Mouse (Mus musculus): ENCODE measurements at regions not wholly inside any gene's neighbourhood (a gene's known extent, or its start where the extent isn't known, plus 50 kb on each side); places are given as distances from the start of the nearest gene placed in this dataset.

GRCm38 (mm10) chr11:117036977-117037376 is 78.0 kb upstream of the Sec14l1 start:
- no peak for DNase-seq (ENCODE audit: low spot score in 2 of 2)

DNA sequence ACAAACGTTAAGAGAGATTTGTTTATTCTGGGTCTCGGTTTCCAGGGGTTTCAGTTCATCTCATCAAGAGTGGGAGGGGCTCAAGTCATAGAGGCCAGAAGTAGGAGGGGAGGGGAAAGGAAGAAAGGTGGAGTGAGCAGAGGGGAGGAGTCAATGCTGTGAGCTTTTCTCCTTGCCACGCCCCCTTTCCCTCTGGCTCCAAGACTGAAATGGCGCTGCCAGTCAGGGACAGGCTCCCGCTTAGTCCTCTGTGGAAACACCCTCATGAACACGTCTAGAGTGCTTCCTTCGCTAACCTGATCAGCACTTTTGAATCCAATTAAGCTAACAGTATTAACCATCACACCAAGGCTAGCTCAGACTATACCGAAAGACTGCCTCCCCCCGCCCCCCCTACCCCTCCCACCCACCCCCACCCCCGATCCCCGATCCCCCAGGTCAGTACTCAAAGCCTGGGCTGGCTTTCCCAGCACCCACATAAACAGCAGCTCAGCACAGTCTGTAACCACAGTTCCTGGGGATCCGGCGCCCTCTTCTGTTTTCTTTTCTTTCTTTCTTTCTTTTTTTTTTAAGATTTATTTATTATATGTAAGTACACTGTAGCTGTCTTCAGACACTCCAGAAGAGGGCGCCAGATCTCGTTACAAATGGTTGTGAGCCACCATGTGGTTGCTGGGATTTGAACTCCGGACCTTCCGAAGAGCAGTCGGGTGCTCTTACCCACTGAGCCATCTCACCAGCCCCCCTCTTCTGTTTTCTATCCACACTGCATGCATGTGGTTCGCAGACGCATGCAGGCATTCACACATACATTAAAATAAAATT is 76.5 kb upstream of the Sec14l1 start:
- no peak for DNase-seq (ENCODE audit: low spot score in 2 of 2)

DNA sequence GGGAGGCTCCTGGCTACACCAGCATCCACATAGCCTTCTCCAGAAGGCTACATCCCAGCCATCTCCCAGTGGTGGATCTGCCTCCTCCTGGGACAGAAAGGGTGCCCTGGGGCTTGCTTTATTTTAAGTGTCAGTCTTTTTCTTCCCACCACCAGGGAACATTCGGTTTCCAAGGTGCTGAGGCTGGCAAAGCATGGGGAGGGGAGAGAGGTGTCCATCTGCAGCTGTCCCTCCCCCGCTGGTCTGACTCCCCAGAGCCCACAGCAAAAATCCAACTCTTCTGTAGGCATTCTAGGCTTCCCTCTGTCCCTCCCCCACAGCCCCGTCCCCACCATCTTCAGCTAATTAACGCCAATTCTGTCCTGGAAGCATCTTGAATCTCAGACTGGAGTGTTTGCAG is 74.1 kb upstream of the Sec14l1 start:
- DNase-seq (ENCODE audit: low spot score in 2 of 2) = no peak

- DNase-seq (ENCODE audit: low spot score in 2 of 2) = no peak
These were observed 72.6 kb upstream of the Sec14l1 start for GRCm38 (mm10) chr11:117042336-117042735.

DNA sequence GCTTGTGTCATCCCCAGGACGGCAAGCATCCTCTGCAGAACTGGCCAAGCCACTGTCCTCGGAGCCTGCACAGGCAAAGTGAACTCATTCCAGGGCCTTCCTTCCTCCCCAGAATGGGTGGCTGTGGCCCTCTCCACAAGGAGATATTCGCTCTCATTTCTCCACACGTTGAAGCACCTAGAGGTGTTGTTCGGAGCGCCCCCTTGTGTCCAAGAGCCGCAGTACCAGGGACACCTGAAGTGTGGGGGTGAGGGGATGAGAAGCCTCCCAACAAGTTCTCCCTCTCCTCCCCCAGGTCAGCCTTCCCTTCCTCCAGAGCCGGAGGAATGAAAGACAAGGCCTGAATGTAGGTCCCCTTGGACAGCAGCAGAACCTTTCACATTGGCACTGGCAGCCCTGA is 71.4 kb upstream of the Sec14l1 start:
- peak in 1 of 2 experiments; percentile 83 for DNase-seq (ENCODE audit: low spot score in 2 of 2)

DNA sequence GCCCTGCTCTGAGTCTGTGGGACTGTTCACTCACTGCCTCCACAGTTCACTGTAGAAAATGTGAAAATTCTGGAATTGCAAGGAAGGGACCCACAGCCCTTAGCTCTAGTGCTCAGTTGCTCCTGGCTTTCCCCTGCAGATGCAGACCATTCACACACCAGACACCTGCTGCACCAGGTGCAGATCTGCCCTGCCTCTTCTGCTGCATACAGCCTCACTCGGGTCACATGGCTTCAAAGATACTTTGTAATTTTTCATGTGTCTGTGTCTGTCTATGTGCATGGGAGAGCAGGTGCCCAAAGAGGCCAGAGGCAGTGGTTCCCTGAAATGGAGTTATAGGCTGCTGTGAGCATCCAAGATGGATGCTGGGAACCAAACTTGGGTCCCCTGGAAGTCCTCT is 70.2 kb upstream of the Sec14l1 start:
- no peak for DNase-seq (ENCODE audit: low spot score in 2 of 2)

DNA sequence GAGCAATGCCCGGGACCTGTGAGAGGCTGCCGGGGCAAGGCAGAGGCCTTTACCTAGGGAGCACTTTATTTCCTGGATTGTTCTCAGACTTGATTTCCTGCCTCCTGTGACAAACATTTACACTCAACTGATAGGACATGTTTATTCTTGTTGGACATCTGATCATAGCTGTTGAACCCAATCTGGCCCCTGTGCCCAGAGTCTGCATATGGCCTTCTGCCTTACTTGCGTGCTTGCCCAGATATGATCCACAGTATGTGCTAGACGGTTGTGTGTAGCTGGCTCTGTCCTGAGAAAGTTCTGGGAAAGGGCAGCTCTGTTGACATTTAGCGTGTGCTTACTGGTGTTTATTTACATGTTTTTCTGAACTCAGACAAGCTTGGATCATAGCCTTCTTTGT is 68.3 kb upstream of the Sec14l1 start:
- no peak for DNase-seq (ENCODE audit: low spot score in 2 of 2)

DNA sequence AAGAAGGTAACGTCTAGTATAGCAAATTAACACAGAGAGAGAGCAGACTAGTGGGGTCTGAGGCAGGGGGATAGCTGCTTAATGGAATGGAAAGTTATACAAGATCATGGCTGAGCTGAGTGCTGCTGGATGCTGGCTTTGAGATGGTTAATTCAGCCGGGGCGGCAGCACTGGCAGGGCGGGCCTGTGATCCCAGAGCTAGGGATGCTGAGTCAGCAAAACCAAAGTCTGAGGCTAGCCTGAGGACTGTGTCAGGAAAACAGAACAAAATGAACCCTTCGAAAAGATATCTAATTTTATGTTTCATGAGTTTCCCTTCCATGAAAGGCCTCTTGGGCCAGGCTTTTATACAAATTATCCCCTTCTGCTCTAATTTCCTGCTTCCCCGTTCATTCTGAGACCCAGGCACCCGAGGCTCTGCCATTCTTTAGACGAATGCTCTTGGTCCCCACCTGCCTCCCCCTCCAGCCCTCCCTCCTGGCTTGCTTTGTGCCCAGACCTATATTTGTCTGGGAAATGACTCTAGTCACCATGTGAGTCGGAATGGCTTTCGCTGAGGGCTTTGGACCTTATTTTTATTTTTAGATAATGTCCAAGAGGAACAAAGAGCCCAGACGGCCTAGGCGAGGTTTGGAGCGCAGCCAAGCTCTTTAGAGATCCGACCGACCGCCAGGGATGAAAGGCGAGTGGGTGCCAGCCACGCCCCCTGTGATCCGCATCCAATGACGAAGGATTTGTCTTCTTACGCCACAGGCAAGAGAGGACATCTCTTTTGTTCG is 67.6 kb upstream of the Sec14l1 start:
- DNase-seq (ENCODE audit: low spot score in 2 of 2) = no peak

GRCm38 (mm10) chr11:117048911-117049310 is 66.1 kb upstream of the Sec14l1 start:
- DNase-seq (ENCODE audit: low spot score in 2 of 2) = no peak

DNA sequence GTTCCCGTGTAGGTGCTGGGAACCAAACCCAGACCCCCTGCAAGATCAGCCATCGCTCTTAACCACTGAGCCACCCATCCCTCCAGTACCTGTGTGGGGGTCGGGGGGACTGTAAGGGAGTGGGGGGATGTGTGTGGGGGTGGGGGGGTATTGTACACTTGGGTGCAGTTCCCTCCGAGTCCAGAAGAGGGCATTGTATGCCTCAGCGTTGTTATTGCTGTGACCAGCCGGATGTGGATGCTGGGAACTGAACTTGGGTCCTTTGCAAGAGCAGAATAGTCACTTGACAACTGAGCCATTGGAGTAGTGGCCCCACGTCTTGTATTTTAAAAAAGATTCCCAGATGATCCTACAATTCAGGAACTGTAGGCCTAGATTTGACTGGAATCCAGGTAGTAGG is 64.2 kb upstream of the Sec14l1 start:
- DNase-seq (ENCODE audit: low spot score in 2 of 2) = no peak

GRCm38 (mm10) chr11:117056958-117057357 is 58.0 kb upstream of the Sec14l1 start:
- peak in 1 of 2 experiments; percentile 89 for DNase-seq (ENCODE audit: low spot score in 2 of 2)

- peak in 1 of 2 experiments; percentile 61 for DNase-seq (ENCODE audit: low spot score in 2 of 2)
These were observed 57.5 kb upstream of the Sec14l1 start for GRCm38 (mm10) chr11:117057451-117057850.

DNA sequence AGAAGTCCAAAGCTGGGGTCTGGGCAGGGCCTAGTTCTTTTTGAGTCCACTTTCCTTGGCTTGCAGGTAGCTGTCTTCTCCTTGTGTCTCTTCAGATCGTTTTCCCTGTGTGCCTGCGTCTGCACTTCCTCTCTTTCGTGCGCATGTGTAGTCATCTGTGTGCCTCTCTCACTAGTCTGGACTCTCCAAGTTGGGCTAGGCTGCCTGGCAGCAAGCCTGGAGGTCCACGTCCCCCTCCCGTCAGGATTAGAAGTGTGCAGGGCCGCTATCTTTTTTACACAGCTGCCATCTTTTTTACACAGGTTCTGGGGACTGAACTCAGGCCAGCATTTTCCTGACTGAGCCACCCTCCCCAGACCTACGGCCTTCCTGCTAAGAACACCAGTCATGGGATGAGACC is 55.8 kb upstream of the Sec14l1 start:
- no peak for DNase-seq (ENCODE audit: low spot score in 2 of 2)

DNA sequence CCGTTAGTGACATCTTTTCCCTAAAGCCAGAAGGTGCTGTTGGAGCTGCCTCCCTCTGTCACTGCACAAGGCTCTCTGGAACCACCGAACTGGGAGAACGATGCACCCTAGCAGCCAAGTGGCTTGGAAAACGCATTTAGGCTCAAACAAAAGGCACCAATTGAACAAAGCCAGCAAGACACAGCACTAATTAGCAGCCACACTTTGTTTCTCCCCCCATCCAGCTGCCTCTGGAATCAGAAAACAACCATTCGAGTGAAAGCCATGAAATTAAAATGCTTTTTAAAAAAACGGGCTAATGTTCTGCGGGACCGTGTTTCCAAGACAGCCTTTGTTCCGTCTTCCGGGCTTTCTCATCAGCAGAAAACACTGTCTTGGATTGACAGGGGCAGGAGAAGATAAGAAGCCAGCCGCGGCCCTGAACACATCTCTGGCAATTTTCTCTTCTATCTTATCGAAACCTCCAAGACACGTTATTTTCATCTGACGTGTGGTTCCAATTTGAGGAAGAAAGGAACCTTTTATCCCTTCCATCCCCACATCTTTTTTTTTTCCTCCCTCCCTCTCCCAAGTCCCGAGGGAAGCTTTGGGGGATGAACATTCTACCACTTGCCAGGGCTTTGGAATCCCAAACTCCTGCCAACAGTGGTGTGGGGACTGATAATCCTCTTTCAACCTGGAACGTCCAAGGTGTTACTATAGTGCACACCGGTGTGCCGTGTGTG is 54.8 kb upstream of the Sec14l1 start:
- DNase-seq (ENCODE audit: low spot score in 2 of 2) = peak in 1 of 2 experiments; percentile 47

DNA sequence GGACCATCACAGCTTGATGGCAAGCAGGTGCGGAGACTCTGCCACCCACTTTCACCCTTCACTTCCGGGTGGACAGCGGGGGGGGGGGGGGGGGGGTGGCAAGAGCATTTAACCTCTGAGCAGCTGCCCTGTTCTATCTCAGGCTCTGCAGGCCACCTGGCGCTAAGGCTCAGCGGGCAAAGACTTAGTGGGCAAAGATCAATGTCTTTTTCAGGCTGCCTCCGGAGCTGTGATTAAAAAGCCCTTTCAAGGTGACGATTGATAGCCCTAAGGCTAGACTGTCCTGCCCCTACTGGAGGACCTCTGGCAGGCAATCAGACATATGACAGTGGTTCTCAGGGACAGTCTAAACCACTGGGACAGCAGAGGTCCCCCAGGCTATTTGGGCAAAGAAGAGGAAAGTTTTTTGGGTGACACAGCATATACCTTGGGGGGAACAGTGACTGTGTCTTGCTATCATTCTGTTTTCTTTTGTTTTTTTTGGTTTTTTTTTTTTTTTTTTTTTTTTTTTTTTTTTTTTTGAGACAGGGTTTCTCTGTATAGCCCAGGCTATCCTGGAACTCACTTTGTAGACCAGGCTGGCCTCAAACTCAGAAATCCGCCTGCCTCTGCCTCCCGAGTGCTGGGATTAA is 54.1 kb upstream of the Sec14l1 start:
- no peak for DNase-seq (ENCODE audit: low spot score in 2 of 2)

DNA sequence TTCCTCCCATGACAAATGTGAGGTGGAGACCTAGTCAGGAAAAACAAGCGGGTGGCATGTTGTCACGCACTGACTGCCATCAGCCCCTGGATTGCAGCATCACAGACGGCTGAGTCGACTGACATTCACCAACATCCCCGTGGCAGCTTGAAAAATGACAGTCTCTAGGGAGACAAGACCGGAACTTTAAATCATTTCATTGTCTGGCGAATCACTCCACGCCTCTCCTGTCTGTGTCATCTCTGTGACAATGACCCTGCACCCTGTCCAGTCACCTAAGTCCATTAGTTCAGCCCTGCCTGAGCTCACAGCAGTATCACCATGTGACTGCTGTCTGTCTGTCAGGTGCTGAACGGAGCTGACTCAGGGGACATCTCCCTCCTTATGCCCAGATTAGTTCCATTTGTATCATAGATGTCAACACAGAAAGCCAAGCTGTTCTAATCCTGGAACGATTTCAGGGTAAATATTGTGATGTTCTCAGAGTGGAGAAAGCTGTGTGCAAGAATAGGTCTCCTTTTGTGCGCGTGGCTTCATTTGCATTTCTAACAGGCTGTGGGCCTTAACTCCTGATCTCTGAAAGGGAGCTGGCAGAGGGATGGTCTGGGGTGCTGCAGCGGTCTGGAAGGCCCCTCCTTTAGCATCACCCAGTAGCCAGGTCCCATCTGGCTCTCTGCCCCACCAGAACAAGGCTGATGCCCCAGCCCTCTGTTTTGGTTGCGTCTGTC is 52.0 kb upstream of the Sec14l1 start:
- peak in 1 of 2 experiments; percentile 32 for DNase-seq (ENCODE audit: low spot score in 2 of 2)

All from left cerebral cortex, adult 9 months (tissue).